Mouse (Mus musculus) bone marrow, adult 2 months (tissue): ENCODE data around the gene Mmp19.

Experiments
- CTCF ChIP-seq: fragments of 200-500 bp; IDR thresholded peaks from 2 replicates; pipeline ENCODE4 v1.5.1; 2011; ENCODE audit warnings: low read length, control low read depth; ENCODE audit not compliant: control insufficient read depth, insufficient read depth
- POLR2A ChIP-seq: fragments of 200-500 bp; IDR thresholded peaks from 2 replicates; pipeline ENCODE4 v1.6.1; 2011; ENCODE audit warnings: low read depth, mild to moderate bottlenecking, control low read depth, low read length, borderline replicate concordance; ENCODE audit not compliant: control insufficient read depth

DNA sequence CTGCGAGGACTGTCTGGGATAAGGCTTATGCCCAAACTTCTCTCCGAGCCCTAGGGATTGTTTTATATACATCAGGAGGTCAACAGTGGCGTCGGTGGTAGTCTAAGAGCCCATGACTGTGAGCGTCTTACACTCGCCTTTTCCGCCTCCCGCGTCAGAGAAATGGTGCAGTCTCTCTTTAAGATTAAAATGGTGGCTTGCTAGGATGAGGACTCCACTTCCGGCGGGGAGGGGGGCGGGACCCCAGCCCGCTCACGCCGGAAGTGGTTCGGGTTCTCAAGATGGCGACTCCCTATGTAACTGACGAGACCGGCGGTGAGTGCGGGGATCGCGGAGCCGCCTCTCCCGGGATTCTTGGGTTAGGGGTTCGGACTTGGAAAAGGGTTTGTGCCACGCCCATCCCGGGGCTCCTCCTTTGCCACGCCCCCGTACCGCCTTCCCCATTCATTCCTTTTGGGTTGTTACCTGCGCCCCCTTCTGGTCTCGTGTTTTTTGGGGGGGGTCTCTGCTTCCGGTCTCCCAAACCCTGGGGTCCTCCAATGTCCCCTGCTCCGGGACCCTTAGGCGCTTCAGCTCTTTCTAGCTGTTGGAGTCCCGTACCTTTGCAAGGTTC lies 42.4 kb upstream of the Mmp19 start:
- no peak for TF ChIP-seq CTCF
- TF ChIP-seq POLR2A, result peak; percentile 43; the same call in 1 of the 2 replicates
